Mouse (Mus musculus) neural tube, postnatal 0 days (tissue): ENCODE results near the gene Ces2f. TPM values are rescaled to one million over a fixed set of nuclear protein-coding genes. Genes with fewer than 3 reads are reported as not detected.

Experiments used
- polyA plus RNA-seq: library from polyadenylated mRNA; unstranded; fragments of >200 nt; fragmentation: Nextera tagmentation; extraction: Ambion mirVana; gene quantifications from 2 replicates; pipeline ENCODE4 v1.2.1, GENCODE M21; 2015

The Ces2f gene
- polyA plus RNA-seq: not detected in 2 replicates

GRCm38 (mm10) chr8:104947056-104947455, at the start of gene Ces2f:
Gene Ces2f, plus strand, starts transcription at chr8:104947356.

GRCm38 (mm10) chr8:104925972-104926596, 21.1 kb upstream of the Ces2f start, which contains the start of gene Ces2e:
Gene Ces2e, plus strand, starts transcription at chr8:104926260.

GRCm38 (mm10) chr8:104961537-104961961, 14.4 kb downstream of the Ces2f start, which contains the start of gene Ces2g:
Gene Ces2g, plus strand, starts transcription at chr8:104961718.

GRCm38 (mm10) chr8:105000586-105000985, 53.4 kb downstream of the Ces2f start, which contains the start of gene Ces2h:
Gene Ces2h, plus strand, starts transcription at chr8:105000853.

Other genes starting within 250 kb of the Ces2f start
- gene Ces2a, start 213.4 kb upstream of the Ces2f start, polyA plus RNA-seq: not detected in 2 replicates
- gene Ces2b, start 115.8 kb upstream of the Ces2f start, polyA plus RNA-seq: 0.17 and 0.18 TPM in 2 replicates
- not detected in 2 replicates for gene Ces2c, start 100.3 kb upstream of the Ces2f start, polyA plus RNA-seq
- not detected in 2 replicates for gene Ces2e, start 21.1 kb upstream of the Ces2f start, polyA plus RNA-seq
- 0.20 and 0.55 TPM in 2 replicates for gene Ces2g, start 14.4 kb downstream of the Ces2f start, polyA plus RNA-seq
- gene Ces2h, start 53.5 kb downstream of the Ces2f start, polyA plus RNA-seq: not detected in 2 replicates
- not detected in 2 replicates for gene Ces3a, start 101.2 kb downstream of the Ces2f start, polyA plus RNA-seq
- not detected in 2 replicates for gene Ces3b, start 136.4 kb downstream of the Ces2f start, polyA plus RNA-seq
- 0.14 and 0.15 TPM in 2 replicates for gene Ces4a, start 184.4 kb downstream of the Ces2f start, polyA plus RNA-seq
- gene Cbfb, start 223.3 kb downstream of the Ces2f start, polyA plus RNA-seq: 30.7 and 34.8 TPM in 2 replicates